Mouse (Mus musculus) kidney, adult 8-10 months (tissue): ENCODE measurements at regions not wholly inside any gene's neighbourhood (a gene's known extent, or its start where the extent isn't known, plus 50 kb on each side); places are given as distances from the start of the nearest gene placed in this dataset.

Source experiments
- DNase-seq, 2 experiments: peaks; one replicate each; pipeline ENCODE4 v3.0.0; 2022

DNA sequence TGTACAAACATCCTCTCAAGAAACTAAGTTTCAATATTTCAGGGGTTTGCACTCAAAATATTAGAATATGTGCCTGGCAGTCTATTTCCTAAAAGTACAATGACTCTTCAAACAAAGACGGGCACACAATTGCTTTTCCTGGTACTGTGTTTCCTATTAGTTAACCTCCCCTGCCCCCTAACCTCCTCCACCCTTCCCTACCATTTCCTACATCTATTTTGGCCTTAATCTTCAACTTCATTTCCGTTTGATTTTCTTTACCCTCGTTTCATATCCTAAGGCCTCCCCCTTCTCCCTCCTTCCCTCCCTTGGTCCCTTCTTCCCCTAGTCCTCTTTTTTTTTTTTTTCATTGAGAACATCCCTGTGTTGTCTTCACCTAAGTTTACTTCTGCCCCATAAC, 50.8 kb upstream of the Adgrl2 start:
- DNase-seq, result no peak
